Mouse (Mus musculus): ENCODE measurements at regions not wholly inside any gene's neighbourhood (a gene's known extent, or its start where the extent isn't known, plus 50 kb on each side); places are given as distances from the start of the nearest gene placed in this dataset.

DNA sequence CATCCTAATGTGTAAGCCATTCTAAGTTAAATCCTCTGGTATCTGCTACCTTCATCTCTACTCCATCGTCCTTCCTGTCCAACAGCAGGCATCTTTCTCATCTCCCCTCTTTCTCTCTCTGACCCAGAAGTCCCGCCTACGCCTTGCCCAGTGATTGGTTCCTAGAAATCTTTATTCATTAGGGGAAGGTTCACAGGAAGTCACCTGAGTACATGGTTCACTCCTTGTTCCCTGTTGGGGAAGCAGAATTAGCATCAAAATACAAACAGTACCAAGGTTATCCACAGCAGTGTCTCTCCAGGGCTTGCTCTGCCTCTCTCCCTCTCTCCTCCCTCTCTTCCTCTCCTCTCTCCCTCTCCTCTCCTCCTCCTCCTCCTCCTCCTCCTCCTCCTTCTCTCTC, 319.4 kb downstream of the Nkx6-1 start:
- TF ChIP-seq CTCF (conservative IDR thresholded peaks at IDR 0.05; ENCODE audit: insufficient read depth, insufficient read length, low read depth, low read length) (no peak), POLR2A (IDR thresholded peaks at IDR 0.05; ENCODE audit: low read depth, low read length) (no peak)
